8 mouse cellular contexts compared by ENCODE assay signal in genomic region chr15:54070005-54070634, GRCm38 (mm10).
DNase-seq lines count a peak whose midpoint lies in the region; ATAC-seq and TF ChIP-seq lines count a peak whose summit lies in the region.

No protein-coding gene starts in this region.

- no peaks in the 10 kb centered on the region for H3K9me3 ChIP-seq in forebrain, embryonic 12.5 days
- no peaks in the 10 kb centered on the region for H3K9me3 ChIP-seq in hindbrain, embryonic 11.5 days (ENCODE audit: control insufficient read depth, low read length)

- no peak overlapping the region for H3K4me3 ChIP-seq in forebrain, embryonic 12.5 days (replicated peaks)
- no peak overlapping the region for H3K4me3 ChIP-seq in hindbrain, embryonic 11.5 days (ENCODE audit: low read depth, low read length)
- H3K4me3 ChIP-seq in layer of hippocampus, adult 2 months = no peak overlapping the region

- no peaks in the 10 kb centered on the region for H3K4me1 ChIP-seq in forebrain, embryonic 12.5 days
- no peaks in the 10 kb centered on the region for H3K4me1 ChIP-seq in hindbrain, embryonic 11.5 days (replicated peaks; ENCODE audit: control insufficient read depth, insufficient read depth, low read length)

- TF ChIP-seq CTCF in layer of hippocampus, adult 2 months (conservative IDR thresholded peaks at IDR 0.05) = peak; percentile 100

- H3K9ac ChIP-seq in forebrain, embryonic 12.5 days = no peak overlapping the region
- H3K9ac ChIP-seq in hindbrain, embryonic 11.5 days (ENCODE audit: low read depth, low read length) = no peak overlapping the region

- H3K27me3 ChIP-seq in forebrain, embryonic 12.5 days = no peaks in the 10 kb centered on the region
- H3K27me3 ChIP-seq in hindbrain, embryonic 11.5 days (ENCODE audit: control insufficient read depth, insufficient read depth, low read length) = no peaks in the 10 kb centered on the region

- H3K4me2 ChIP-seq in forebrain, embryonic 12.5 days = no peak overlapping the region
- no peak overlapping the region for H3K4me2 ChIP-seq in hindbrain, embryonic 11.5 days (replicated peaks; ENCODE audit: low read depth, low read length)

- DNase-seq in Muller cell, postnatal 12 days (ENCODE audit: inconsistent ontology term) = peak; percentile 46
- DNase-seq in c-Kit-positive CD71-positive TER-119-negative erythroid progenitor cells, embryonic 14.5 days (ENCODE audit: low read depth) = peak; percentile 7
- DNase-seq in hindbrain, embryonic 11.5 days (ENCODE audit: low spot score) = peak; percentile 83
- DNase-seq in layer of hippocampus, adult 2 months (ENCODE audit: low spot score in 2 of 2) = peak; percentile 39 to 70
- peak; percentile 79 for DNase-seq in lung, postnatal 10 days
- DNase-seq in retina, postnatal 1 day = peak; percentile 72
- no peak for DNase-seq in natural killer cell, adult 2 months (ENCODE audit: low spot score in 2 of 2)

- no peak overlapping the region for H3K27ac ChIP-seq in forebrain, embryonic 12.5 days
- no peak overlapping the region for H3K27ac ChIP-seq in hindbrain, embryonic 11.5 days (ENCODE audit: low read depth, low read length)
- H3K27ac ChIP-seq in layer of hippocampus, adult 2 months = no peak overlapping the region

- WGBS in forebrain, embryonic 12.5 days = 48% methylated on average over 9 of the region's 9 CpGs
- WGBS in hindbrain, embryonic 11.5 days = 44% methylated on average over 9 of the region's 9 CpGs

- ATAC-seq in forebrain, embryonic 12.5 days (ENCODE audit: low FRiP score) = peak; percentile 83
- peak; percentile 87 for ATAC-seq in hindbrain, embryonic 11.5 days (ENCODE audit: low FRiP score)

- H3K36me3 ChIP-seq in forebrain, embryonic 12.5 days (replicated peaks) = no peaks in the 10 kb centered on the region
- H3K36me3 ChIP-seq in hindbrain, embryonic 11.5 days (ENCODE audit: control insufficient read depth, insufficient read depth, low read length) = no peaks in the 10 kb centered on the region

Comparison
In these comparisons a context has a peak if more than half of its experiments do, and no peak if none do; other contexts are left out.
1. DNase-seq: peak in Muller cell, postnatal 12 days (single experiment), c-Kit-positive CD71-positive TER-119-negative erythroid progenitor cells, embryonic 14.5 days (single experiment), hindbrain, embryonic 11.5 days (single experiment), layer of hippocampus, adult 2 months (2 of 2), lung, postnatal 10 days (single experiment) and retina, postnatal 1 day (single experiment); none in natural killer cell, adult 2 months (0 of 2).